Mouse (Mus musculus): ENCODE measurements around the gene Pabpc6. TPM values are rescaled to one million over a fixed set of nuclear protein-coding genes. Genes with fewer than 3 reads are reported as not detected.

The Pabpc6 gene
- polyA plus RNA-seq, 1 experiment: not detected

DNA sequence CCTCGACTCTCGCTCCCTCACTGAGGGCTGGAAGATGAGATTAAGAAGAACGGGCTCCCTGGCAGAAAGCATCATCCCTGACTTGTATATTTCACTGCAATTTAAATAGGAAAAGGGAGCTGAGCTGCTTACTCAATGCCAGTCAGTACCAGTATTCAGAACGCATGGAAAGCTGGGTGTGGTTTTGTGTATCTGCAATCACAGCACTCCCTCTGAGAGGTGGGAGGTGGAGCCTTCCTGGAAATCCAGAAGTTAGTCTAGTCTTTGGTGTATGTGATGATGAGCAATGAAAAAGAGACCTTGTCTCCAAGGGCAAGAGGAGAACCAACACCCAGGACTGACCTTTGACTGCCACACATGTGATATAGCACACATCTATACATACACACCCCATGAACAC is 21.7 kb upstream of the Pabpc6 start:
- H3K27me3 ChIP-seq (ENCODE audit: control insufficient read depth, insufficient read depth, insufficient read length): no peaks in the 10 kb centered on the region
- no peaks in the 10 kb centered on the region for H3K79me3 ChIP-seq (ENCODE audit: low read depth)
- H3K36me3 ChIP-seq (ENCODE audit: control insufficient read depth, insufficient read depth): no peaks in the 10 kb centered on the region
- no peak overlapping the region for H3K4me3 ChIP-seq (ENCODE audit: insufficient read depth, poor library complexity, severe bottlenecking)
- H3K79me2 ChIP-seq (ENCODE audit: control insufficient read depth, insufficient read depth): no peaks in the 10 kb centered on the region
- no peak overlapping the region for H3ac ChIP-seq (ENCODE audit: control insufficient read depth, insufficient read length, low read depth)
- TF ChIP-seq MYOD1 (IDR thresholded peaks at IDR 0.05; ENCODE audit: control insufficient read depth, insufficient read length, low read depth) (no peak), FOSL1 (IDR thresholded peaks at IDR 0.05; ENCODE audit: insufficient read depth, low read length, poor library complexity, severe bottlenecking) (no peak), CTCF (IDR thresholded peaks at IDR 0.05; ENCODE audit: control insufficient read depth, insufficient read depth, insufficient read length) (no peak)

DNA sequence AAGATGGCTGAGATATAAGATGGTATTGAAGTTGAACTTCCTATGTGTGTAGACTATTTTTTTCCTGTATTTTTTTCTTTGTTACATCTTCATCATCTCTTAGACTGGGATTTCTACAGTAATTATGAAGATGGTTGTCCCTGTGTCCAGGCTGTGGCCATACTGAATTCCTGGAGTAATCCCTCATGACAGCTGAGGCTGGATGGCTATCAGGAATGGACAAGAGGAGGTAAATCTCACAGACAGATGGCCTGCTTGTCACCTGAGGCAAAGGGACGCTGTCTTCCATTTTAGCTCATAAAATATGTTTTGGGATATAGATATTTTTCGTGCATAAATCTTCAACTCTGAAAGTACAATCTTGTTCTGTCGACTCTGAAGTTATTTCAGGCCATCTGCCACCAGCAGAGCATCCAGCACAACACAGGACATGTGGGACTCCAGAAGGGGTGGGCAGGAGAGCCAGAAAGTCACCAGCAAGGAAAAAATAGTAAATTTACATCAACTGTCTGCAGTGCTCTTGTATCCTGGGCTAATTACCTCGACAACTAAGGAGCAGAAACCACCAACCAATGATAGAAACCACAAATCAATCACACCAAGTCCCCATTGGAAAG is 14.1 kb upstream of the Pabpc6 start:
- H3K79me2 ChIP-seq (ENCODE audit: control insufficient read depth, insufficient read depth): no peaks in the 10 kb centered on the region
- TF ChIP-seq MAX (IDR thresholded peaks at IDR 0.05) (no peak), MYOD1 (IDR thresholded peaks at IDR 0.05; ENCODE audit: control insufficient read depth, insufficient read length, low read depth) (peak; percentile 63), USF1 (IDR thresholded peaks at IDR 0.05; ENCODE audit: low read depth) (no peak), CTCF (IDR thresholded peaks at IDR 0.05; ENCODE audit: control insufficient read depth, insufficient read depth, insufficient read length) (no peak)
- no peaks in the 10 kb centered on the region for H3K36me3 ChIP-seq (ENCODE audit: control insufficient read depth, insufficient read depth)
- no peaks in the 10 kb centered on the region for H3K79me3 ChIP-seq (ENCODE audit: low read depth)
- H3K4me3 ChIP-seq (ENCODE audit: insufficient read depth, poor library complexity, severe bottlenecking): no peak overlapping the region
- no peak overlapping the region for H3ac ChIP-seq (ENCODE audit: control insufficient read depth, insufficient read length, low read depth)
- H3K27me3 ChIP-seq (ENCODE audit: control insufficient read depth, insufficient read depth, insufficient read length): no peaks in the 10 kb centered on the region

DNA sequence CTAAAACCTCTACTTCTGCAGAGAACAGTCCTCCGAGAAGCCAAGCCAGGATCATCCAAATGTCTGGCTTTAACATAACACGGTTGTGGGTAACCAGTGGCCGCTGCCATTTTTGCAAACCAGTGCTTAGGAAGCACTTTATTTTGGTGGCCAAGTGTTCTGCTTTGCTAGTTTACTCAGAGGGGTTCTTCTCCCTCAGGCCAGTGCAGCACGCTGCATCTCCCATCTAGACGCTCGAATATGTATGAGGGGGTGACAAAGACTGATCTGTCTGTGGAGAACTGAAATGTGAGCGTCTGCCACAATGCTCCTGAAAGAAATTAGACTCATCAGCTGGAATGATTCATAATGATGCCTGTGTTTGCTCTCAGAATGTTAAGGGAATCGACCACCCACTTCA is 11.2 kb upstream of the Pabpc6 start:
- H3K27me3 ChIP-seq (ENCODE audit: control insufficient read depth, insufficient read depth, insufficient read length): no peaks in the 10 kb centered on the region
- no peak overlapping the region for H3ac ChIP-seq (ENCODE audit: control insufficient read depth, insufficient read length, low read depth)
- H3K79me3 ChIP-seq (ENCODE audit: low read depth): no peaks in the 10 kb centered on the region
- H3K4me3 ChIP-seq (ENCODE audit: insufficient read depth, poor library complexity, severe bottlenecking): no peak overlapping the region
- no peaks in the 10 kb centered on the region for H3K79me2 ChIP-seq (ENCODE audit: control insufficient read depth, insufficient read depth)
- TF ChIP-seq CEBPB (IDR thresholded peaks at IDR 0.05; ENCODE audit: low read depth) (no peak), USF1 (IDR thresholded peaks at IDR 0.05; ENCODE audit: low read depth) (no peak), MYOG (IDR thresholded peaks at IDR 0.05; ENCODE audit: control insufficient read depth, extremely low read depth, insufficient read length) (no peak), CTCF (IDR thresholded peaks at IDR 0.05; ENCODE audit: control insufficient read depth, insufficient read depth, insufficient read length) (no peak), MYOD1 (IDR thresholded peaks at IDR 0.05; ENCODE audit: control insufficient read depth, insufficient read length, low read depth) (no peak), MAX (IDR thresholded peaks at IDR 0.05) (no peak), FOSL1 (IDR thresholded peaks at IDR 0.05; ENCODE audit: insufficient read depth, low read length, poor library complexity, severe bottlenecking) (no peak)
- no peaks in the 10 kb centered on the region for H3K36me3 ChIP-seq (ENCODE audit: control insufficient read depth, insufficient read depth)

DNA sequence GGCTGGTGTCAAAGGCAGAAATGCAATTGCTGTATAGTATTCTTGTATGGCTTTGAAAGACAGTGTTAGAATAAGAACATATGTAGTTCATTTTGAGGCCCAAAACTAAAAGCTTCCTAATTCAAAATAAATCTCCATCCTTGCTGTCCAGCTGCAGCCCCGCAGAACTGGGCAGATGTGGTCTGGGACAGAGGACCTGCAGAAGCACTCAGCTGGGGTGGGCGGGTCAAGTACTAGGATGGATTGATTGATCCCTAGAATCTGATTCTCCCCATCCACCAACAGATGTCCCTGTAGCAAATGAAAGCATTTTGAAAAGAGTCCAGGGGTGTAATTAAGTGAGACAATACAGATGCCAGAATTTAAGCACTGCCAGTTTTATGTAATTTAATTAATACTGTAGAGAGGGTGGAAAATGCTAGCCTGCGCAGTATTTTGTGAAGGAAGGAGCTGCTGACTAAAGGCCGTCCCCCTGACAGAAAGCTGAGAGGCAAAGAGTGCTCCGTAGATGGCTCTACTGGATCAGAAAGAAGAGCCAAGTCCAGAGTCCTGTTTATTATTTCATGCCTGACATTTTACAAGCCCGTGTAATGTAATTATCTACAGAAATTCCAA is 5.8 kb upstream of the Pabpc6 start:
- TF ChIP-seq CEBPB (IDR thresholded peaks at IDR 0.05; ENCODE audit: low read depth) (no peak), FOSL1 (IDR thresholded peaks at IDR 0.05; ENCODE audit: insufficient read depth, low read length, poor library complexity, severe bottlenecking) (no peak), CTCF (IDR thresholded peaks at IDR 0.05; ENCODE audit: control insufficient read depth, insufficient read depth, insufficient read length) (no peak), MAX (IDR thresholded peaks at IDR 0.05) (no peak), MYOD1 (IDR thresholded peaks at IDR 0.05; ENCODE audit: control insufficient read depth, insufficient read length, low read depth) (no peak), MYOG (IDR thresholded peaks at IDR 0.05; ENCODE audit: control insufficient read depth, extremely low read depth, insufficient read length) (no peak), USF1 (IDR thresholded peaks at IDR 0.05; ENCODE audit: low read depth) (no peak)
- Histone ChIP-seq H3K4me3 (ENCODE audit: insufficient read depth, poor library complexity, severe bottlenecking) (no peak overlapping the region), H3K79me3 (ENCODE audit: low read depth) (no peaks in the 10 kb centered on the region), H3K27me3 (ENCODE audit: control insufficient read depth, insufficient read depth, insufficient read length) (no peaks in the 10 kb centered on the region), H3K79me2 (ENCODE audit: control insufficient read depth, insufficient read depth) (no peaks in the 10 kb centered on the region), H3ac (ENCODE audit: control insufficient read depth, insufficient read length, low read depth) (no peak overlapping the region), H3K36me3 (ENCODE audit: control insufficient read depth, insufficient read depth) (no peaks in the 10 kb centered on the region)

DNA sequence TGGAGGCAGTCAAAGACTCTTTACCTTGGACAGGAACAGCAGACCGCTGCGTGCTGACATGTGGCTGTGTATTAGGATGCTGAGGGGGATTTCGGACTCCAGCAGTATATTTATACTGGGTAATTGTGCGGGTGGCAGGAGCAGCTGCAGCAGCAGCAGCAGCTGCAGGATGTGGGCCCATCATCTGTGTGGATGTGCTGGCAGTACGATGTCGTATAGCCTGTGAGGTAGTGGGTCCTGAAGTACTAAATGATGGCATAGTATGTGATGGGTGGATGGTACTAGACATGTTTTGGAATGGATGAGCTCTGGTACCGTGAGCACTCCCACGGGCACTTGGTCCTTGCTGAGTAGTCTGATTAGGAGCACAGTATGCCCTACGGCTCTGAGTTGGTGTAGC is 1.6 kb downstream of the Pabpc6 start:
- TF ChIP-seq MYOD1 (IDR thresholded peaks at IDR 0.05; ENCODE audit: control insufficient read depth, insufficient read length, low read depth) (no peak), CTCF (IDR thresholded peaks at IDR 0.05; ENCODE audit: control insufficient read depth, insufficient read depth, insufficient read length) (no peak), USF1 (IDR thresholded peaks at IDR 0.05; ENCODE audit: low read depth) (no peak), CEBPB (IDR thresholded peaks at IDR 0.05; ENCODE audit: low read depth) (no peak), FOSL1 (IDR thresholded peaks at IDR 0.05; ENCODE audit: insufficient read depth, low read length, poor library complexity, severe bottlenecking) (no peak)
- Histone ChIP-seq H3ac (ENCODE audit: control insufficient read depth, insufficient read length, low read depth) (no peak overlapping the region), H3K4me3 (ENCODE audit: insufficient read depth, poor library complexity, severe bottlenecking) (no peak overlapping the region), H3K36me3 (ENCODE audit: control insufficient read depth, insufficient read depth) (no peaks in the 10 kb centered on the region), H3K79me3 (ENCODE audit: low read depth) (no peaks in the 10 kb centered on the region), H3K79me2 (ENCODE audit: control insufficient read depth, insufficient read depth) (no peaks in the 10 kb centered on the region), H3K27me3 (ENCODE audit: control insufficient read depth, insufficient read depth, insufficient read length) (no peaks in the 10 kb centered on the region)

DNA sequence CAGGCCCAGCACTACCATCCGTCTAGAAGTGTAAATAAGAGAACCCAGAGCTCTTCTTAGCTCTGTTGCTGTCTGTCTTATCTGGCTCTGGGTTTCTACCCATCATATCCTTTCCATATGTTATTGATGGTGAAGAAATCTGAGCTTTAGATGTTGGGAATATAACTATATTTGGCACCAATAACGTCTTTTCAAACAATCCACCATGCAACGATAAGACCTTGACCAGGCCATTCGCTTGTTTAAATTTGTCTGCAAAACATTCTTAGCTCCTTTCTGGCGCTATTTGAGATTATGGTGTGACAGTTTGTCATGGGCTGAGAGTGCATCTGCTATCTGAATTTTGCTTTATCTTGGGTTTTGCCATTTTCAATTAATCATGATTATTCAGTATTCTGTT is 10.9 kb downstream of the Pabpc6 start:
- Histone ChIP-seq H3K27me3 (ENCODE audit: control insufficient read depth, insufficient read depth, insufficient read length) (no peaks in the 10 kb centered on the region), H3K79me2 (ENCODE audit: control insufficient read depth, insufficient read depth) (no peaks in the 10 kb centered on the region), H3ac (ENCODE audit: control insufficient read depth, insufficient read length, low read depth) (no peak overlapping the region), H3K4me3 (ENCODE audit: insufficient read depth, poor library complexity, severe bottlenecking) (no peak overlapping the region), H3K36me3 (ENCODE audit: control insufficient read depth, insufficient read depth) (no peaks in the 10 kb centered on the region), H3K79me3 (ENCODE audit: low read depth) (no peaks in the 10 kb centered on the region)
- TF ChIP-seq FOSL1 (IDR thresholded peaks at IDR 0.05; ENCODE audit: insufficient read depth, low read length, poor library complexity, severe bottlenecking): no peak
